Mouse (Mus musculus): Measurements from ENCODE around the gene Hist1h2ag. TPM values are rescaled to one million over a fixed set of nuclear protein-coding genes. Genes with fewer than 3 reads are reported as not detected.
"Not testable (repeated sequence)": the region's sequence is repeated elsewhere in the genome, so short reads cannot be mapped to it uniquely, and the experiment has no call there.

Gene Hist1h2ag
- polyA plus RNA-seq, 1 experiment from 2014 or later, result 55.6 TPM

- 0% methylated on average over 14 of the region's 14 CpGs for WGBS
- Histone ChIP-seq H3K36me3 (no peaks in the 10 kb centered on the region), H3K9ac (peak overlapping the region; percentile 43), H3K4me2 (peak overlapping the region; percentile 62), H3K4me3 (peak overlapping the region; percentile 39), H3K4me1 (peaks cover 20% of the 10 kb centered on the region), H3K27me3 (no peaks in the 10 kb centered on the region), H3K27ac (peak overlapping the region; percentile 89), H3K9me3 (no peaks in the 10 kb centered on the region)
- ATAC-seq (ENCODE audit: borderline replicate concordance, extremely low read depth, low FRiP score, low TSS enrichment), result peak; percentile 4; the same call in 1 of the 2 replicates
These were observed 1.0 kb upstream of the Hist1h2ag start for GRCm38 (mm10) chr13:22043503-22044431.

GRCm38 (mm10) chr13:22041651-22042567 is 835 bp downstream of the Hist1h2ag start:
- Histone ChIP-seq H3K27me3 (no peaks in the 10 kb centered on the region), H3K36me3 (no peaks in the 10 kb centered on the region), H3K4me2 (peak overlapping the region; percentile 63), H3K27ac (peak overlapping the region; percentile 95), H3K9me3 (no peaks in the 10 kb centered on the region), H3K4me1 (peaks cover 26% of the 10 kb centered on the region), H3K9ac (peak overlapping the region; percentile 58), H3K4me3 (peak overlapping the region; percentile 40)
- no peak for ATAC-seq (ENCODE audit: borderline replicate concordance, extremely low read depth, low FRiP score, low TSS enrichment)
- under 1% methylated on average over 13 of the region's 13 CpGs for WGBS

DNA sequence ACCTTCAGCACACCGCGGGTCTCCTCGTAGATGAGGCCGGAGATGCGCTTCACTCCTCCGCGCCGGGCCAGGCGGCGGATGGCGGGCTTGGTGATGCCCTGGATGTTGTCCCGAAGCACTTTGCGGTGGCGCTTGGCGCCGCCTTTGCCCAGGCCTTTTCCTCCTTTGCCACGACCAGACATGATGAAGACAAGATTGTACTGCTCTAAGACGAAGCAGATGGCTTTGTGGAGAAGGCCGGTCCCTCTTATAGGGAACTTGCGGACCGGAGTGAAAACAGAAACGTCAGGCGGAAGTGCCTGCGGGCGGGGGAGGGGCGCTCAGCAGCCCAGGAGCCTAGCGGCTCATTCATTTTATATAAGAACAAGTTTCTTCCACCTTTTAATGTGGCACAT is 1.6 kb downstream of the Hist1h2ag start, which contains the start of gene Hist1h4i:
Gene Hist1h4i (minus strand): TSS at position 221 of the 395 bp plus-strand sequence.
- peaks cover 34% of the 10 kb centered on the region for H3K4me1 ChIP-seq
- peak within 1 kb of the TSS; percentile 95 for H3K27ac ChIP-seq
- peak within 1 kb of the TSS; percentile 63 for H3K4me2 ChIP-seq
- peak within 1 kb of the TSS; percentile 41 for H3K4me3 ChIP-seq
- not testable (repeated sequence) for H3K27me3 ChIP-seq, H3K36me3 ChIP-seq, H3K9me3 ChIP-seq
- H3K9ac ChIP-seq, result peak within 1 kb of the TSS; percentile 58
- peak; percentile 68 for ATAC-seq (ENCODE audit: borderline replicate concordance, extremely low read depth, low FRiP score, low TSS enrichment)
- under 1% methylated on average over 27 of the region's 27 CpGs for WGBS

DNA sequence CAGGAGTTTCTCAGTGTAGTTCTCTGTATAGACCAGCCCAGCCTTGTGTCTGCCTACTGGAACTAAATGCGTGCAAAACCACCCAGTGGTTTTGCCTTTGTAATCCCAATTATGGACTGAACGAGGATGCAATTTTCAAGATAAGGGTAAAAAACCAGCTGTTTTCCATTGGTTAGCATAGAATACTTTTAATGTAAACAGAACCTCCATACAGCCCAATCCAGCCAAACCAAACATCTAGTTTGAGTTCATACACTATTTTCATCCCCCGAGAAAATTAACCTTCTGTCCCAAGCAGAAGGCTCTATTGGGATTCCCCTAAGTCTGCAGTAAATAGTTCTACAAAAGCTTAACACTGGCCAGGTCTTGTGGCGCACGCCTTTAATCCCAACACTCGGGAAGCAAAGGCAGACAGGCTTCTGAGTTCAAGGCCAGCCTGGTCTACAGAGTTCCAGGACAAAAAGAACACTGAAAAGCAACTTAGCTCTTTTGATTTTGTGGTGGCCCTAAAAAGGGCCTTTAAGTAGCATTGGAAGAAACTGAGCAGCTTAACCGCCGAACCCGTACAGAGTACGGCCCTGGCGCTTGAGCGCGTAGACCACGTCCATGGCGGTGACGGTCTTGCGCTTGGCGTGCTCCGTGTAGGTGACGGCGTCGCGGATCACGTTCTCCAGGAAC is 2.1 kb downstream of the Hist1h2ag start:
- WGBS, result 1% methylated on average over 24 of the region's 24 CpGs
- H3K4me3 ChIP-seq, result peak overlapping the region; percentile 41
- H3K27me3 ChIP-seq, result no peaks in the 10 kb centered on the region
- H3K9ac ChIP-seq, result peak overlapping the region; percentile 51
- no peak; the same call in 1 of the 2 replicates for ATAC-seq (ENCODE audit: borderline replicate concordance, extremely low read depth, low FRiP score, low TSS enrichment)
- H3K4me2 ChIP-seq, result peak overlapping the region; percentile 63
- peak overlapping the region; percentile 95 for H3K27ac ChIP-seq
- peaks cover 35% of the 10 kb centered on the region for H3K4me1 ChIP-seq
- no peaks in the 10 kb centered on the region for H3K9me3 ChIP-seq
- H3K36me3 ChIP-seq, result no peaks in the 10 kb centered on the region

DNA sequence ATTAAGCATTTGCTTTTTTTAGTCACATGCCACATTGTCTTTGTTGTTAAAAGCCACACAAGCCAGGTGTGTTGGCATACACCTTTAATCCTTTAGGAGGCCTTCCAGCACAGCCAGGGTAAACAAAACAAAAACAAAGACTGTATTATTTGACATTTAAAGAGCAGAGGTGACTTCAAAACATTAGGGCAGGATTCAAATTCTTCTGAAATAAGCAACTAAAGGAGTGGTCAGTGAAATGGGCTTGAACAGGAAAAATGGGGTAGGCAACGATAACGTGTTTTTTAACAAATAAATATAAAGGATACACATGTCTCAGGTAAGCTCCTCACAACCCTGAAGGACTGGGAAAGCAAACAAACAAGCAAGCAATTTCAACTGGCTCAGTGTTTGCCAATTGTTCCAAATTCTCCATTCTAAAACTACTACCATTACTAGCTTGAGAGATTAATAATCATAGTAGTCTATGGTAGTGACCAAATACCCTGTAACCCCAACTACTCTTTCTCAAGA is 2.7 kb downstream of the Hist1h2ag start:
- peak overlapping the region; percentile 51 for H3K9ac ChIP-seq
- WGBS, result 2% methylated on average over 2 of the region's 2 CpGs
- H3K4me3 ChIP-seq, result peak overlapping the region; percentile 41
- H3K36me3 ChIP-seq, result no peaks in the 10 kb centered on the region
- H3K27me3 ChIP-seq, result no peaks in the 10 kb centered on the region
- peak overlapping the region; percentile 95 for H3K27ac ChIP-seq
- peak overlapping the region; percentile 63 for H3K4me2 ChIP-seq
- no peak for ATAC-seq (ENCODE audit: borderline replicate concordance, extremely low read depth, low FRiP score, low TSS enrichment)
- H3K9me3 ChIP-seq, result no peaks in the 10 kb centered on the region
- H3K4me1 ChIP-seq, result peaks cover 35% of the 10 kb centered on the region

GRCm38 (mm10) chr13:22039364-22039763 is 3.4 kb downstream of the Hist1h2ag start:
- 53% methylated on average over 5 of the region's 5 CpGs for WGBS

DNA sequence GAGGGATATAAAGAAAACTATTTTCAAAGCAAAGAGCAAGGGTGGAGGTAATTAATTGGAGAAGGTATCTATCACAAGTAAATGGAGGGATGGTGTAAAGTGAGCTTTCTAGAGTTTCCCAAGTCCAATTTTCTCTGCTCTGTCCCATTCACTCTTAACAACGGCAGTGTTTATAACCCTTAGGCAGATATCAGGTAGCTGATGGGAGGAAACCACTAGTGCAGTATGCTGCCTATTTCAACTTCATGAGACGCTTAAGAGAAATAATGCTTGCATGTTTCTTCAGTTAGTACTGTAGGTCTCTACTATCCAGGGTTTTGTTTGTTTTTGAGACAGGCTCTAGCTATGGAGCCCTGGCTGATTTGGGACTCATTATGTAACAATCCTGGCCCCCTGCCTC is 5.3 kb downstream of the Hist1h2ag start:
- H3K4me1 ChIP-seq, result peaks cover 35% of the 10 kb centered on the region
- no peak for ATAC-seq (ENCODE audit: borderline replicate concordance, extremely low read depth, low FRiP score, low TSS enrichment)
- no peak overlapping the region for H3K4me2 ChIP-seq
- 50% methylated on average over 2 of the region's 2 CpGs for WGBS
- H3K4me3 ChIP-seq, result no peak overlapping the region
- no peak overlapping the region for H3K9ac ChIP-seq
- H3K36me3 ChIP-seq, result no peaks in the 10 kb centered on the region
- no peaks in the 10 kb centered on the region for H3K9me3 ChIP-seq
- H3K27me3 ChIP-seq, result no peaks in the 10 kb centered on the region
- H3K27ac ChIP-seq, result peak overlapping the region; percentile 93; the same call in 1 of the 2 replicates

More at GRCm38 (mm10) chr13:22039364-22039763, 3.4 kb downstream of the Hist1h2ag start:
- Histone ChIP-seq H3K36me3 (no peaks in the 10 kb centered on the region), H3K9ac (no peak overlapping the region), H3K4me2 (peak overlapping the region; percentile 63; the same call in 1 of the 2 replicates), H3K4me1 (peaks cover 30% of the 10 kb centered on the region), H3K27me3 (no peaks in the 10 kb centered on the region), H3K9me3 (no peaks in the 10 kb centered on the region), H3K27ac (peak overlapping the region; percentile 95), H3K4me3 (no peak overlapping the region)
- no peak for ATAC-seq (ENCODE audit: borderline replicate concordance, extremely low read depth, low FRiP score, low TSS enrichment)

DNA sequence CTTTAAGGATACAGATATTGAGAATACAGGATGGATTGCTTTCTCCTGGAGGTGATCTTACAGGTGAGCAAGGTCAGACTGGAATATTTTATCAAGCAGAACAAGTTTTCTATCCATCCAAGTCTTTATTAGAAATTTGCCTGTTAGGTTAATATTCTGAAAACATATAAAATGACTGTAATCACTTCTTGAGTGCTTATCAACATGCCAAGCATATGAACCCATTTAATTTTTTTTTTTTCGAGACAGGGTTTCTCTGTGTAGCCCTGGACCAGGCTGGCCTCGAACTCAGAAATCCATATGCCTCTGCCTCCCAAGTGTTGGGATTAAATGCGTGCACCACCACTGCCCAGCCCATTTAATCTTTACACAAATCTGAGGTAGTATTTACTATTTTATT is 5.8 kb downstream of the Hist1h2ag start:
- no peaks in the 10 kb centered on the region for H3K36me3 ChIP-seq
- no peak for ATAC-seq (ENCODE audit: borderline replicate concordance, extremely low read depth, low FRiP score, low TSS enrichment)
- H3K27me3 ChIP-seq, result no peaks in the 10 kb centered on the region
- H3K4me3 ChIP-seq, result peak overlapping the region; percentile 45
- peaks cover 31% of the 10 kb centered on the region for H3K4me1 ChIP-seq
- WGBS, result 41% methylated on average over 3 of the region's 3 CpGs
- H3K4me2 ChIP-seq, result peak overlapping the region; percentile 73
- H3K9me3 ChIP-seq, result no peaks in the 10 kb centered on the region
- peak overlapping the region; percentile 61 for H3K9ac ChIP-seq
- peak overlapping the region; percentile 93 for H3K27ac ChIP-seq

DNA sequence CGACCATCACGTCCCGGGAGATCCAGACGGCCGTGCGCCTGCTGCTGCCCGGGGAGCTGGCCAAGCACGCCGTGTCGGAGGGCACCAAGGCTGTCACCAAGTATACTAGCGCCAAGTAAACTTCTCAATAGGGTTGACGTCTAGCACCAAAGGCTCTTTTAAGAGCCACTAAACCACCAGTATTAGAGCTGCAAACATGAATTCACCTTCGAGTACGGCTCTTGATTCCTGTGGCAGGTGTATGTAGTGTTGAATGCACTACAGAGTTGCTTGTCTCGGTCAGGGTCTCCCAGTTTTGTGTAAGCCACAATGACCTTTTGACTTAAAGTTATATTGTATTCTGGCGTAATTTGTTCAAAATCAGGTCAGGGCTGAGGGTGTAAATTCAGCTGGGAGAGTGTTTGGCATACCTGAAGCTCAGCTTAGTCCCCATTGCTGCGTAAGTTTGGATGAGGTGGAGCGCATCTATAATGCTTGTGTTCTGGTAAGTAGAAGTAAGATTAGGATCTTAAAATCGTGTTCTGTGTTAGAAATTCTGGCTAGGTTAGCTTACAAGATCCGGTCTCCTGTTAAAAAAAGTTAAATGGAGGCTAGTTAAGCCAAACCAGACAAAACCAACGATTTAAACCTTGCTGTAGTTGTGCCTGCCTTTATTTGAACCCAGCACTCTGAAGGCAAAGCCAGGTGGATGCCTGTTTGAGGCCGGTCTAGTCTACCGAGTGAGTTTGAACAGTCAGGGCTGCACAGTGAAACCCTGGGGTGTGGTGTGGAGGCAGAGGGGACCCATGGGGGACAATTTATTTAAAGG is 6.4 kb downstream of the Hist1h2ag start:
- Histone ChIP-seq H3K27ac (peak overlapping the region; percentile 93), H3K36me3 (no peaks in the 10 kb centered on the region), H3K4me3 (peak overlapping the region; percentile 45), H3K4me1 (peaks cover 29% of the 10 kb centered on the region), H3K9ac (peak overlapping the region; percentile 61), H3K4me2 (peak overlapping the region; percentile 73), H3K27me3 (no peaks in the 10 kb centered on the region), H3K9me3 (no peaks in the 10 kb centered on the region)
- peak; percentile 7 for ATAC-seq (ENCODE audit: borderline replicate concordance, extremely low read depth, low FRiP score, low TSS enrichment)
- 2% methylated on average over 20 of the region's 23 CpGs for WGBS

GRCm38 (mm10) chr13:22035267-22036148 is 7.2 kb downstream of the Hist1h2ag start, which contains the start of the genes Hist1h2ah and Hist1h2bk:
Hist1h2ah (minus strand) TSS chr13:22035568.
Hist1h2bk (plus strand) TSS chr13:22035870.
- Histone ChIP-seq H3K4me3 (peak within 1 kb of the TSS; percentile 45), H3K27ac (peak within 1 kb of the TSS; percentile 93), H3K9ac (peak within 1 kb of the TSS; percentile 61), H3K4me2 (peak within 1 kb of the TSS; percentile 73), H3K4me1 (peaks cover 32% of the 10 kb centered on the region)
- 1% methylated on average over 28 of the region's 69 CpGs for WGBS
- H3K27me3 ChIP-seq, H3K36me3 ChIP-seq, H3K9me3 ChIP-seq: not testable (repeated sequence)
- peak; percentile 99 for ATAC-seq (ENCODE audit: borderline replicate concordance, extremely low read depth, low FRiP score, low TSS enrichment)
